Mouse (Mus musculus): ENCODE measurements around the gene Smoc2. TPM values are rescaled to one million over a fixed set of nuclear protein-coding genes. Genes with fewer than 3 reads are reported as not detected.

Gene Smoc2
- total and polyA plus RNA-seq, 2 experiments from 2014 or later = 4.7 to 4.8 TPM

GRCm38 (mm10) chr17:14342511-14342910 is 63.2 kb downstream of the Smoc2 start:
- no peak for ATAC-seq
- H3K36me3 ChIP-seq (ENCODE audit: insufficient read depth) = no peaks in the 10 kb centered on the region
- no peaks in the 10 kb centered on the region for H3K27me3 ChIP-seq (ENCODE audit: insufficient read depth, low read length)
- WGBS = 60% methylated on average over 8 of the region's 8 CpGs
- no peaks in the 10 kb centered on the region for H3K4me1 ChIP-seq (ENCODE audit: insufficient read depth)
- H3K27ac ChIP-seq (ENCODE audit: low read depth, low read length) = no peak overlapping the region
- H3K9me3 ChIP-seq (ENCODE audit: low read length) = no peaks in the 10 kb centered on the region
- H3K4me2 ChIP-seq (ENCODE audit: low read depth) = no peak overlapping the region
- no peak overlapping the region for H3K4me3 ChIP-seq (ENCODE audit: low read depth, low read length)
- no peak overlapping the region for H3K9ac ChIP-seq
- no peak for TF ChIP-seq CTCF (IDR thresholded peaks at IDR 0.05; ENCODE audit: low read depth)
- DNase-seq = no peak

GRCm38 (mm10) chr17:14343442-14343841 is 64.1 kb downstream of the Smoc2 start:
- H3K4me1 ChIP-seq (ENCODE audit: insufficient read depth) = no peaks in the 10 kb centered on the region
- H3K4me3 ChIP-seq (ENCODE audit: low read depth, low read length) = no peak overlapping the region
- no peak overlapping the region for H3K9ac ChIP-seq
- H3K27ac ChIP-seq (ENCODE audit: low read depth, low read length) = no peak overlapping the region
- no peaks in the 10 kb centered on the region for H3K36me3 ChIP-seq (ENCODE audit: insufficient read depth)
- no peaks in the 10 kb centered on the region for H3K9me3 ChIP-seq (ENCODE audit: low read length)
- DNase-seq (no peak), ATAC-seq (no peak)
- no peak for TF ChIP-seq CTCF (IDR thresholded peaks at IDR 0.05; ENCODE audit: low read depth)
- H3K4me2 ChIP-seq (ENCODE audit: low read depth) = no peak overlapping the region
- WGBS = 90% methylated on average over 12 of the region's 12 CpGs
- no peaks in the 10 kb centered on the region for H3K27me3 ChIP-seq (ENCODE audit: insufficient read depth, low read length)

- no peak for DNase-seq
- H3K4me2 ChIP-seq (ENCODE audit: low read depth) = no peak overlapping the region
- no peaks in the 10 kb centered on the region for H3K4me1 ChIP-seq (ENCODE audit: insufficient read depth)
- H3K4me3 ChIP-seq (ENCODE audit: low read depth, low read length) = no peak overlapping the region
- no peaks in the 10 kb centered on the region for H3K27me3 ChIP-seq (ENCODE audit: insufficient read depth, low read length)
- no peak for ATAC-seq
- H3K9ac ChIP-seq = no peak overlapping the region
- no peak overlapping the region for H3K27ac ChIP-seq (ENCODE audit: low read depth, low read length)
- no peaks in the 10 kb centered on the region for H3K9me3 ChIP-seq (ENCODE audit: low read length)
- WGBS = 71% methylated on average over 4 of the region's 4 CpGs
- TF ChIP-seq CTCF (IDR thresholded peaks at IDR 0.05; ENCODE audit: low read depth) = no peak
- H3K36me3 ChIP-seq (ENCODE audit: insufficient read depth) = no peaks in the 10 kb centered on the region
These were observed 66.2 kb downstream of the Smoc2 start for GRCm38 (mm10) chr17:14345556-14345955.

GRCm38 (mm10) chr17:14346891-14347290 is 67.6 kb downstream of the Smoc2 start:
- no peaks in the 10 kb centered on the region for H3K36me3 ChIP-seq (ENCODE audit: insufficient read depth)
- no peak overlapping the region for H3K4me2 ChIP-seq (ENCODE audit: low read depth)
- H3K9me3 ChIP-seq (ENCODE audit: low read length) = no peaks in the 10 kb centered on the region
- DNase-seq (no peak), ATAC-seq (no peak)
- no peaks in the 10 kb centered on the region for H3K27me3 ChIP-seq (ENCODE audit: insufficient read depth, low read length)
- no peaks in the 10 kb centered on the region for H3K4me1 ChIP-seq (ENCODE audit: insufficient read depth)
- no peak overlapping the region for H3K4me3 ChIP-seq (ENCODE audit: low read depth, low read length)
- 84% methylated on average over 3 of the region's 3 CpGs for WGBS
- H3K27ac ChIP-seq (ENCODE audit: low read depth, low read length) = no peak overlapping the region
- no peak overlapping the region for H3K9ac ChIP-seq
- no peak for TF ChIP-seq CTCF (IDR thresholded peaks at IDR 0.05; ENCODE audit: low read depth)

GRCm38 (mm10) chr17:14349086-14349814 is 69.9 kb downstream of the Smoc2 start:
- DNase-seq (no peak), ATAC-seq (no peak)
- Histone ChIP-seq H3K9me3 (ENCODE audit: low read length) (no peaks in the 10 kb centered on the region), H3K36me3 (ENCODE audit: insufficient read depth) (no peaks in the 10 kb centered on the region), H3K27ac (ENCODE audit: low read depth, low read length) (no peak overlapping the region), H3K4me2 (ENCODE audit: low read depth) (no peak overlapping the region), H3K4me3 (ENCODE audit: low read depth, low read length) (no peak overlapping the region), H3K4me1 (ENCODE audit: insufficient read depth) (no peaks in the 10 kb centered on the region), H3K27me3 (ENCODE audit: insufficient read depth, low read length) (no peaks in the 10 kb centered on the region), H3K9ac (no peak overlapping the region)
- WGBS = 86% methylated on average over 6 of the region's 6 CpGs
- no peak for TF ChIP-seq CTCF (IDR thresholded peaks at IDR 0.05; ENCODE audit: low read depth)

- Histone ChIP-seq H3K27ac (ENCODE audit: low read depth, low read length) (no peak overlapping the region), H3K36me3 (ENCODE audit: insufficient read depth) (no peaks in the 10 kb centered on the region), H3K4me3 (ENCODE audit: low read depth, low read length) (no peak overlapping the region), H3K4me2 (ENCODE audit: low read depth) (no peak overlapping the region), H3K9ac (no peak overlapping the region), H3K4me1 (ENCODE audit: insufficient read depth) (no peaks in the 10 kb centered on the region), H3K27me3 (ENCODE audit: insufficient read depth, low read length) (no peaks in the 10 kb centered on the region), H3K9me3 (ENCODE audit: low read length) (no peaks in the 10 kb centered on the region)
- ATAC-seq (no peak), DNase-seq (no peak)
- WGBS = 86% methylated on average over 10 of the region's 10 CpGs
- TF ChIP-seq CTCF (IDR thresholded peaks at IDR 0.05; ENCODE audit: low read depth) = no peak
These were observed 74.1 kb downstream of the Smoc2 start for GRCm38 (mm10) chr17:14353219-14354079.

- no peaks in the 10 kb centered on the region for H3K36me3 ChIP-seq (ENCODE audit: insufficient read depth)
- no peak for TF ChIP-seq CTCF (IDR thresholded peaks at IDR 0.05; ENCODE audit: low read depth)
- H3K9me3 ChIP-seq (ENCODE audit: low read length) = no peaks in the 10 kb centered on the region
- H3K4me1 ChIP-seq (ENCODE audit: insufficient read depth) = no peaks in the 10 kb centered on the region
- no peak overlapping the region for H3K27ac ChIP-seq (ENCODE audit: low read depth, low read length)
- H3K9ac ChIP-seq = no peak overlapping the region
- no peak overlapping the region for H3K4me2 ChIP-seq (ENCODE audit: low read depth)
- H3K4me3 ChIP-seq (ENCODE audit: low read depth, low read length) = no peak overlapping the region
- H3K27me3 ChIP-seq (ENCODE audit: insufficient read depth, low read length) = no peaks in the 10 kb centered on the region
- DNase-seq = no peak
- ATAC-seq = no peak
- 85% methylated on average over 1 of the region's 1 CpGs for WGBS
These were observed 82.2 kb downstream of the Smoc2 start for GRCm38 (mm10) chr17:14361511-14361910.

All from forebrain, postnatal 0 days (tissue).